In genomic region chr1:24471096-24471710, GRCm38 (mm10) we compare ENCODE assay signal across 24 mouse cellular contexts.
DNase-seq lines count a peak whose midpoint lies in the region; ATAC-seq and TF ChIP-seq lines count a peak whose summit lies in the region.
"Had no signal": no experiment of that assay in that cellular context is flagged by ENCODE, and none has a peak within 500 bp of the region (broad histone marks: within the 10 kb centered on the region; RNA-seq: fewer than 3 reads in every experiment).

No protein-coding gene starts in this region.

- WGBS in heart, adult 2 months, result 70% methylated on average over 7 of the region's 7 CpGs
- WGBS in liver, adult 2 months, result 75% methylated on average over 7 of the region's 7 CpGs
- WGBS in liver, embryonic 11.5 days, result 78% methylated on average over 7 of the region's 7 CpGs

- H3K4me1 ChIP-seq in heart, adult 2 months (ENCODE audit: control insufficient read depth, insufficient read depth, low read length), result no peaks in the 10 kb centered on the region
- no peaks in the 10 kb centered on the region for H3K4me1 ChIP-seq in liver, adult 2 months (ENCODE audit: control insufficient read depth, insufficient read depth, low read length)
- H3K4me1 ChIP-seq in liver, embryonic 11.5 days (replicated peaks; ENCODE audit: control insufficient read depth, insufficient read depth, low read length), result no peaks in the 10 kb centered on the region
- H3K4me1 ChIP-seq: hindbrain, embryonic 10.5 days; intestine, embryonic 15.5 days; megakaryocyte, embryonic 14.5 days; midbrain, embryonic 13.5 days; stomach, embryonic 15.5 days had no signal

- no peak for ATAC-seq in liver, embryonic 11.5 days (replicated peaks; ENCODE audit: low FRiP score)
- ATAC-seq: forebrain, postnatal 0 days; hindbrain, embryonic 16.5 days; intestine, embryonic 15.5 days; midbrain, embryonic 13.5 days had no signal

- H3K4me3 ChIP-seq in heart, adult 2 months, result no peak overlapping the region
- H3K4me3 ChIP-seq in liver, adult 2 months (ENCODE audit: insufficient read depth, low read depth, low read length), result no peak overlapping the region
- H3K4me3 ChIP-seq in liver, embryonic 11.5 days (ENCODE audit: low read depth, low read length), result no peak overlapping the region
- no peak overlapping the region for H3K4me3 ChIP-seq in C2C12 (ENCODE audit: insufficient read depth, poor library complexity, severe bottlenecking)
- H3K4me3 ChIP-seq: hindbrain, embryonic 10.5 days; intestine, embryonic 15.5 days; limb, embryonic 12.5 days; megakaryocyte, embryonic 14.5 days; midbrain, embryonic 13.5 days; stomach, embryonic 15.5 days had no signal

- no peak overlapping the region for H3K4me2 ChIP-seq in liver, embryonic 11.5 days
- H3K4me2 ChIP-seq: intestine, embryonic 15.5 days; limb, embryonic 12.5 days; midbrain, embryonic 13.5 days; stomach, embryonic 15.5 days had no signal

- no peak for TF ChIP-seq EP300 in heart, adult 2 months (IDR thresholded peaks at IDR 0.05; ENCODE audit: insufficient read depth, low read depth, low read length)

- H3K27ac ChIP-seq in heart, adult 2 months, result no peak overlapping the region
- H3K27ac ChIP-seq in liver, adult 2 months (replicated peaks; ENCODE audit: insufficient read depth, low read depth, low read length), result no peak overlapping the region
- no peak overlapping the region for H3K27ac ChIP-seq in liver, embryonic 11.5 days (ENCODE audit: low read depth, low read length)
- H3K27ac ChIP-seq: hindbrain, embryonic 10.5 days; intestine, embryonic 15.5 days; limb, embryonic 12.5 days; liver, embryonic 14.5 days; midbrain, embryonic 13.5 days; stomach, embryonic 15.5 days had no signal

- H3K9ac ChIP-seq in heart, adult 2 months (ENCODE audit: low read depth, low read length), result no peak overlapping the region
- no peak overlapping the region for H3K9ac ChIP-seq in liver, adult 2 months (ENCODE audit: low read depth, low read length)
- no peak overlapping the region for H3K9ac ChIP-seq in liver, embryonic 11.5 days (ENCODE audit: low read depth, low read length)
- H3K9ac ChIP-seq: forebrain, postnatal 0 days; intestine, embryonic 15.5 days; limb, embryonic 12.5 days; liver, embryonic 14.5 days; midbrain, embryonic 13.5 days; stomach, embryonic 15.5 days had no signal

- TF ChIP-seq CTCF in heart, adult 2 months (IDR thresholded peaks at IDR 0.05), result no peak
- no peak for TF ChIP-seq CTCF in liver, adult 2 months (IDR thresholded peaks at IDR 0.05; ENCODE audit: low read depth, low read length)
- no peak for TF ChIP-seq CTCF in C2C12 (IDR thresholded peaks at IDR 0.05; ENCODE audit: control insufficient read depth, insufficient read depth, insufficient read length)

- intact Hi-C loops in heart, adult 2 months (cut with DNase I), result no loop called here

- H3K9me3 ChIP-seq in liver, embryonic 11.5 days (ENCODE audit: control insufficient read depth, low read length), result no peaks in the 10 kb centered on the region
- H3K9me3 ChIP-seq: hindbrain, embryonic 10.5 days; intestine, embryonic 15.5 days; limb, embryonic 12.5 days; midbrain, embryonic 13.5 days; stomach, embryonic 15.5 days had no signal

- no peak overlapping the region for H3ac ChIP-seq in C2C12 (ENCODE audit: control insufficient read depth, insufficient read length, low read depth)

- H3K79me3 ChIP-seq in C2C12 (ENCODE audit: low read depth), result no peaks in the 10 kb centered on the region

- H3K79me2 ChIP-seq in heart, adult 2 months (replicated peaks; ENCODE audit: control insufficient read depth, insufficient read depth, low read length), result no peaks in the 10 kb centered on the region
- H3K79me2 ChIP-seq in liver, adult 2 months (ENCODE audit: control insufficient read depth, insufficient read depth, low read length), result no peaks in the 10 kb centered on the region
- H3K79me2 ChIP-seq in C2C12 (ENCODE audit: control insufficient read depth, insufficient read depth), result no peaks in the 10 kb centered on the region

- DNase-seq in heart, adult 8-10 months (ENCODE audit: low spot score), result peak; percentile 20
- no peak for DNase-seq in heart, adult 2 months
- peak; percentile 24 for DNase-seq in liver, adult 2 months (ENCODE audit: extremely low read depth, low read depth, low spot score)
- no peak for DNase-seq in liver, embryonic 11.5 days (ENCODE audit: low spot score)
- peak; percentile 70 for DNase-seq in Muller cell, postnatal 12 days (ENCODE audit: inconsistent ontology term)
- no peak for DNase-seq in embryo, embryonic 9.5 days (ENCODE audit: extremely low spot score)
- DNase-seq in frontal cortex, postnatal 25 days (ENCODE audit: low spot score in 2 of 2), result no peak
- DNase-seq: adrenal gland, postnatal 10 days; cerebellum, adult 8-10 months; cerebellum, postnatal 36 days; forebrain, postnatal 0 days; kidney, adult 9 months; right cerebral cortex, adult 18-20 months; right cerebral cortex, postnatal 4 days; thymus, postnatal 25 days had no signal

- no peaks in the 10 kb centered on the region for H3K36me3 ChIP-seq in heart, adult 2 months (ENCODE audit: control insufficient read depth, insufficient read depth, low read length)
- no peaks in the 10 kb centered on the region for H3K36me3 ChIP-seq in liver, adult 2 months (ENCODE audit: control insufficient read depth, insufficient read depth, low read length)
- no peaks in the 10 kb centered on the region for H3K36me3 ChIP-seq in liver, embryonic 11.5 days (ENCODE audit: control insufficient read depth, insufficient read depth, low read length)
- H3K36me3 ChIP-seq in C2C12 (ENCODE audit: control insufficient read depth, insufficient read depth), result no peaks in the 10 kb centered on the region
- H3K36me3 ChIP-seq: hindbrain, embryonic 10.5 days; intestine, embryonic 15.5 days; limb, embryonic 12.5 days; midbrain, embryonic 13.5 days; stomach, embryonic 15.5 days had no signal

- no peak for TF ChIP-seq POLR2A in heart, adult 2 months (IDR thresholded peaks at IDR 0.05; ENCODE audit: insufficient read depth, low read depth, low read length)
- no peak for TF ChIP-seq POLR2A in liver, adult 2 months (IDR thresholded peaks at IDR 0.05; ENCODE audit: extremely low read depth, insufficient read depth, low read length)

- no peaks in the 10 kb centered on the region for H3K27me3 ChIP-seq in heart, adult 2 months (ENCODE audit: control insufficient read depth, insufficient read depth, low read length)
- H3K27me3 ChIP-seq in liver, adult 2 months (ENCODE audit: control insufficient read depth, insufficient read depth, low read length), result no peaks in the 10 kb centered on the region
- H3K27me3 ChIP-seq in liver, embryonic 11.5 days (replicated peaks; ENCODE audit: control insufficient read depth, insufficient read depth, low read length), result no peaks in the 10 kb centered on the region
- H3K27me3 ChIP-seq in C2C12 (ENCODE audit: control insufficient read depth, insufficient read depth, insufficient read length), result no peaks in the 10 kb centered on the region
- H3K27me3 ChIP-seq: intestine, embryonic 15.5 days; limb, embryonic 12.5 days; megakaryocyte, embryonic 14.5 days; midbrain, embryonic 13.5 days; stomach, embryonic 15.5 days had no signal

TF ChIP-seq in C2C12, 6 proteins besides CTCF, POLR2A, EP300 and RAD21:
- TF ChIP-seq MAX (IDR thresholded peaks at IDR 0.05) (no peak), FOSL1 (IDR thresholded peaks at IDR 0.05; ENCODE audit: insufficient read depth, low read length, poor library complexity, severe bottlenecking) (no peak), MYOD1 (IDR thresholded peaks at IDR 0.05; ENCODE audit: control insufficient read depth, insufficient read length, low read depth) (peak; percentile 72)

Comparison
In these comparisons a context has a peak if more than half of its experiments do, and no peak if none do; other contexts are left out.
1. DNase-seq: peak in heart, adult 8-10 months (single experiment), liver, adult 2 months (single experiment) and Muller cell, postnatal 12 days (single experiment); none in heart, adult 2 months (0 of 2), liver, embryonic 11.5 days (single experiment), embryo, embryonic 9.5 days (single experiment) and frontal cortex, postnatal 25 days (0 of 2).